ENCODE assay signal across 9 mouse cellular contexts in the genomic region with DNA sequence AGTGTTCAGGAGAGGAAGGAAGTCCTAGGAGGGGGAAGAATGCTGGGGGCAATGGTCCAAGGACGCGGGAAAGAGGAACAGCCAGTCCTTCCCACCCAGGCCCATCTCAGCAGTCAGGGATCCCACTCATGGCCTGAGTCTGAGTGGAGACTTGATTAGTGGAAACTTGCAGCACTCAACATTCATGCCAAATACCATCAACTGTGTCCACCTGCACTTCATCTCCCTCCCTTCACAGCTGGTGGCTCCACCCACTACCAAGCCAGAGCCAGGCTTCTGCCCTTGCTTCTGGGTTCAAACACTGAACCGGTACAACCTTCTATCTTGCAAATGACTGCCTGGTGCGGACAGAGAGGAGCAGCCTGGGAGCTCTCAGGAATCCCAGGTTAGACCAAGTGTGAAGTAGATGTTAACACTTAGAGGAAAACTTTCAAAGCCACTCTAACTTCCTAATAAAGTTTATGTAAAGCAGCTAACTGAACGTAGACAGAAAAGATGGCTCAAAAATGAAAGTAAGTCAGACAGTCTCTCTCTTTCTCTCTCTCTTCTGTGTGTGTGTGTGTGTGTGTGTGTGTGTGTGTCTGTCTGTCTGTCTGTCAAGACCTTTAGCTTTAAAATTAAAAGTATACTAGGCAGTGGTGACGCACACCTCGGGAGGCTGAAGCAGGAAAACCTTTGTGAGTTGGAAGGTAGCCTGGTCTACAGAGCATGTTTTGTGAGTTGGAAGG. TPM values are rescaled to one million over a fixed set of nuclear protein-coding genes. Genes with fewer than 3 reads are reported as not detected.
DNase-seq lines count a peak whose midpoint lies in the region; ATAC-seq lines count a peak whose summit lies in the region.
"Had no signal": no experiment of that assay in that cellular context is flagged by ENCODE, and none has a peak within 500 bp of the region (broad histone marks: within the 10 kb centered on the region; RNA-seq: fewer than 3 reads in every experiment).

No protein-coding gene starts in this region.

- no peak overlapping the region for H3K4me3 ChIP-seq in heart, embryonic 15.5 days
- no peak overlapping the region for H3K4me3 ChIP-seq in hindbrain, embryonic 12.5 days
- H3K4me3 ChIP-seq in forebrain, embryonic 15.5 days = no peak overlapping the region
- H3K4me3 ChIP-seq: hindbrain, embryonic 15.5 days had no signal

- no peaks in the 10 kb centered on the region for H3K36me3 ChIP-seq in heart, embryonic 15.5 days
- H3K36me3 ChIP-seq in hindbrain, embryonic 12.5 days = 0 out of 2 replicates have a peak, but pooled peaks cover 13% of the 10 kb centered on the region
- peaks cover 5% of the 10 kb centered on the region; the same call in 1 of the 2 replicates for H3K36me3 ChIP-seq in forebrain, embryonic 15.5 days

- H3K4me2 ChIP-seq in heart, embryonic 15.5 days = no peak overlapping the region
- no peak overlapping the region for H3K4me2 ChIP-seq in hindbrain, embryonic 12.5 days (replicated peaks)
- H3K4me2 ChIP-seq in forebrain, embryonic 15.5 days (replicated peaks) = no peak overlapping the region
- H3K4me2 ChIP-seq: hindbrain, embryonic 15.5 days had no signal

- H3K27me3 ChIP-seq in heart, embryonic 15.5 days = no peaks in the 10 kb centered on the region
- H3K27me3 ChIP-seq in hindbrain, embryonic 12.5 days = no peaks in the 10 kb centered on the region
- H3K27me3 ChIP-seq in forebrain, embryonic 15.5 days = no peaks in the 10 kb centered on the region
- H3K27me3 ChIP-seq: hindbrain, embryonic 15.5 days had no signal

- no peak overlapping the region for H3K9ac ChIP-seq in heart, embryonic 15.5 days
- no peak overlapping the region for H3K9ac ChIP-seq in hindbrain, embryonic 12.5 days
- H3K9ac ChIP-seq in forebrain, embryonic 15.5 days (replicated peaks) = no peak overlapping the region
- H3K9ac ChIP-seq: hindbrain, embryonic 15.5 days; liver, postnatal 0 days had no signal

- no peak overlapping the region for H3K27ac ChIP-seq in heart, embryonic 15.5 days
- no peak overlapping the region for H3K27ac ChIP-seq in hindbrain, embryonic 12.5 days
- no peak overlapping the region for H3K27ac ChIP-seq in forebrain, embryonic 15.5 days (replicated peaks)
- H3K27ac ChIP-seq: hindbrain, embryonic 15.5 days had no signal

- DNase-seq in thymus, postnatal 14 days = peak; percentile 55
- DNase-seq in thymus, postnatal 10 days (ENCODE audit: low spot score in 2 of 2) = no peak
- peak; percentile 78 for DNase-seq in lung, postnatal 10 days
- DNase-seq in layer of hippocampus, adult 9-11 months = no peak
- DNase-seq: liver, postnatal 0 days had no signal

- H3K9me3 ChIP-seq in heart, embryonic 15.5 days (replicated peaks) = no peaks in the 10 kb centered on the region
- no peaks in the 10 kb centered on the region for H3K9me3 ChIP-seq in hindbrain, embryonic 12.5 days (replicated peaks)
- no peaks in the 10 kb centered on the region for H3K9me3 ChIP-seq in forebrain, embryonic 15.5 days
- H3K9me3 ChIP-seq: hindbrain, embryonic 15.5 days had no signal

- 70% methylated on average over 7 of the region's 7 CpGs for WGBS in heart, embryonic 15.5 days
- WGBS in hindbrain, embryonic 12.5 days = 84% methylated on average over 7 of the region's 7 CpGs
- WGBS in forebrain, embryonic 15.5 days = 87% methylated on average over 7 of the region's 7 CpGs

- H3K4me1 ChIP-seq in heart, embryonic 15.5 days (replicated peaks) = peaks cover 16% of the 10 kb centered on the region; the same call in 1 of the 2 replicates
- H3K4me1 ChIP-seq in hindbrain, embryonic 12.5 days = peaks cover 5% of the 10 kb centered on the region
- H3K4me1 ChIP-seq in forebrain, embryonic 15.5 days = peaks cover 12% of the 10 kb centered on the region

- 0 out of 2 replicates have a peak, but pooled peaks have one; percentile 14 for ATAC-seq in heart, embryonic 15.5 days (replicated peaks; ENCODE audit: insufficient number of reproducible peaks, insufficient read depth, low FRiP score, low read depth)
- ATAC-seq in hindbrain, embryonic 12.5 days (ENCODE audit: low FRiP score) = no peak
- ATAC-seq in forebrain, embryonic 15.5 days (replicated peaks) = no peak
- ATAC-seq: liver, postnatal 0 days had no signal

RNA-seq across cellular contexts. Expression of gene Panx1, which starts 10.6 kb away (rescaled TPM):
- 17.9 and 27.0 TPM in 2 replicates for polyA plus RNA-seq in heart, embryonic 15.5 days (2015; fragmentation: Nextera tagmentation; extraction: Ambion mirVana)
- 104 and 114 TPM in 2 replicates for polyA plus RNA-seq in hindbrain, embryonic 12.5 days (2016; fragmentation: Nextera tagmentation; extraction: Ambion mirVana)
- 150 and 151 TPM in 2 replicates for polyA plus RNA-seq in forebrain, embryonic 15.5 days (2015; fragmentation: Nextera tagmentation; extraction: Ambion mirVana)

Comparison
In these comparisons a context has a peak if more than half of its experiments do, and no peak if none do; other contexts are left out.
1. DNase-seq: peak in thymus, postnatal 14 days (single experiment) and lung, postnatal 10 days (single experiment); none in thymus, postnatal 10 days (0 of 2) and layer of hippocampus, adult 9-11 months (single experiment).